Mouse (Mus musculus) embryo, embryonic 10.5 days (tissue): ENCODE measurements at regions not wholly inside any gene's neighbourhood (a gene's known extent, or its start where the extent isn't known, plus 50 kb on each side); places are given as distances from the start of the nearest gene placed in this dataset.

Experiments used
- DNase-seq: peaks from one replicate; pipeline ENCODE4 v3.0.0-alpha.2; 2015; ENCODE audit warnings: low spot score

DNA sequence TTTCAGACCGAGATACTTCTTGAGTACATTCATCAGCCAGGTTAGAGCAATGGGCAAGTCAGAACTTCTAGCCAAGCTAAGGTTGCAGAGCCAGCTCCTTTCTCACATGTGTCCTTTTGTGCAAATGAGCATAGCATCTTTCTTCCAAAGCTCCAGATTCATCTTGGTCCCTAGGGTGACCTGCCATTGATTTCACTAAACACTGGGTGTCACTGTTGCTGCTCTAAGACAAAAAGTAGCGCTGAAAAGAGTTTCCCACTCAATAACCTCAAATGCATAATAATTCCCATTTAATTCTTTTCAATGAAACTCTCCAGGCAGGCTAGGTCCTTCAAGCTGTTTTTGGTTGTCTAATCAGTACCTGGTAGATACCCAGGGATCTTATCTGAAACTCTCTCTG, 688.6 kb upstream of the BB014433 start:
- DNase-seq: peak; percentile 9

DNA sequence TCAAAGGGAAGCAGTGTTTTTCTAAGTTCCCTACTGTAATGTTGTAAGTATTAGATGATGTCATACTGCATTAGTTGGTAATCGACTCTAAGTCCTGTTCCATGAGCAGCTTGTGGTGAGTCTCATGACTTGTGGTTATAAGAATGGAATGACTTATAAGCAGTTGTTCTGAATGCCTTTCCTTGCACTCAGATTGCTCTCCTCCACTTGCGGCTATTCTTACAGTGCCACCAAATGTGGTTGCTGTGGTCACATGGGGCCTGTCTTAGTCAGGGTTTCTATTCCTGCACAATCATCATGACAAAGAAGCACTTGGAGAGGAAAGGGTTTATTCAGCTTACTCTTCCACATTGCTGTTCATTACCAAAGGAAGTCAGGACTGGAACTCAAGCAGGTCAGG, 685.4 kb upstream of the BB014433 start:
- DNase-seq: no peak

DNA sequence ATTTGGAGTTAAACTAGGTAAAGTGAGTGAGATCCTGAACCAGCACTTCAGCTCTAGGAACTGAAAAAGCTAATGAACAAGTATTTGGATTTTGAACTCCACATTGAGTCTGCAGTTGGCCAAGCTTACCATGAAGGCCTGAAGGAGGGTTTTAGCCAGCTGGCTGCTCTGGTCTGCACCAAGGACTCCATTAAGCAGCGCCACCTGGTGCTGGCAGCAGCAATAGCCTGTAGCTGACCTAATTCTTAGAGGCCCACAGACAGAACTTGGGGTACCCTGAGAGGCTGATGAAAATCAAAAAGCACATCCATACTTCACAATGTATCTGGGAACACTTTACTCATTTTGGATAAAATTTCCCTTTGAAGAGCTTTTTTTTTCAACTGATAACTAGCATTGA, 683.2 kb upstream of the BB014433 start:
- DNase-seq: peak; percentile 55

DNA sequence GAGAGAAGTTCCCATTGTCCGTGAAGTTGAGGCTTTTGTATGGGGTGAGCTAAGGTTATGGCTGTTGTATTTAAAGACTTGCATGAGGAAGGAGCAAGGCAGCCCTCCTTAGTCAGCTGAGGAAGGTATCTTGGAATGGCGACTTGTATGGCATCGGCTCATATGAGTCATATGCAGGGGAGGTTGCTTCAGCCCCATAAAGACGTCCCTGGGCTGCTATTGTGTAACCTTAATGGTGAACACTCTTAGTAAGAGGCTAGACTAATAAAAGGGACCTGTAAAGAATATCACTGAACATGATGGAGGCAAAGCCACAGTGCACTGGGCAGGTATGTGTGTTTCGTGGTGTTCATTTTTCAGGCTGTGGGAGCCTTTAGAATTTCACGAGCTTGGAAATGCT, 680.4 kb upstream of the BB014433 start:
- DNase-seq: no peak
